Mouse (Mus musculus) small intestine, adult 2 months (tissue): ENCODE data around the gene Cnfn. TPM values are rescaled to one million over a fixed set of nuclear protein-coding genes. Genes with fewer than 3 reads are reported as not detected.

Source experiments
- H3K27ac ChIP-seq: fragments of 200-500 bp; 2 replicates; pipeline ENCODE4 v1.5.1; 2012; ENCODE audit warnings: low read depth, low read length, control low read depth, inconsistent platforms; ENCODE audit not compliant: insufficient read depth
- H3K27me3 ChIP-seq: fragments of 200-500 bp; 2 replicates; pipeline ENCODE4 v1.6.1; 2012; ENCODE audit warnings: mild to moderate bottlenecking, moderate library complexity, low read length, inconsistent platforms; ENCODE audit not compliant: control insufficient read depth, insufficient read depth
- H3K36me3 ChIP-seq: fragments of 200-500 bp; 2 replicates; pipeline ENCODE4 v1.6.1; 2012; ENCODE audit warnings: mild to moderate bottlenecking, low read length, control low read depth, inconsistent platforms; ENCODE audit not compliant: control insufficient read depth, insufficient read depth
- H3K4me1 ChIP-seq: fragments of 200-500 bp; 2 replicates; pipeline ENCODE4 v1.6.1; 2012; ENCODE audit warnings: low read length, inconsistent platforms, mixed read lengths; ENCODE audit not compliant: control insufficient read depth, insufficient read depth, insufficient read length
- H3K4me3 ChIP-seq: fragments of 200-500 bp; 2 replicates; pipeline ENCODE4 v1.5.1; 2012; ENCODE audit warnings: low read depth, mild to moderate bottlenecking, control low read depth, inconsistent platforms, low read length, moderate library complexity
- CTCF ChIP-seq: fragments of 200-500 bp; IDR thresholded peaks from 2 replicates; pipeline ENCODE4 v1.5.1; 2012; ENCODE audit warnings: low read depth, mild to moderate bottlenecking, control low read depth, inconsistent platforms, low read length, moderate library complexity, mixed read lengths; ENCODE audit not compliant: insufficient replicate concordance, insufficient read length; ENCODE audit errors: extremely low read depth
- POLR2A ChIP-seq: fragments of 200-500 bp; IDR thresholded peaks from 2 replicates; pipeline ENCODE4 v1.6.1; 2012; ENCODE audit warnings: low read depth, mild to moderate bottlenecking, control low read depth, inconsistent platforms, low read length, moderate library complexity
- WGBS: fragments of 180-500 bp; shearing (Covaris S2); methylation state at CpG from one replicate; pipeline ENCODE4 v1.1.7; 2018; 5-methylcytosine and 5-hydroxymethylcytosine counted together
- polyA plus RNA-seq: library from polyadenylated mRNA; depleted of rRNA; stranded (reverse); fragments of >200 nt; gene quantifications from 2 replicates; pipeline ENCODE4 v1.2.3, GENCODE M21; 2012

Gene Cnfn
- polyA plus RNA-seq, 1 experiment, result 0.84 TPM

DNA sequence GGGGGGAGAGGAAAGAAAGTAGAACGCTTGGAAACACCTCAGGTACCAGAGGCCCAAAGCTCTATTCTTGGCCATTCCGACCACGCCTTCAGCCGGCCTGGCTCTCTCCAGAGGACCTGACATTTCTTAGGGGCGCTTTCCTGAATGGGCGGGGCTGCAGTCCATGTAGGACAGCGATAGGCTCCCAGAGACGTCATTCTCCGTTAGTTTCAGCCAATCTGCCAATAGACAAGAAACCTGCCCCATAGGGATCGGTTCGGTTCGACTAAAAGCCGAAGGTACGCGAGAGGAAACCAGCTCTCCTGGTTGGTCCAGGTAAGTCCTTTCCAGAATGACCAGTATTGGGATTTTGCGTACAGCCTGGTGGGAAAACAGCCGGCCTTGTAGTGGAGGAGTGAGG is 7.0 kb upstream of the Cnfn start:
- Histone ChIP-seq H3K4me3 (peak overlapping the region; percentile 44), H3K27me3 (no peaks in the 10 kb centered on the region), H3K4me1 (peaks cover 11% of the 10 kb centered on the region), H3K36me3 (peaks cover 20% of the 10 kb centered on the region), H3K27ac (no peak overlapping the region)
- TF ChIP-seq POLR2A (no peak), CTCF (no peak)
- WGBS, result 10% methylated on average over 17 of the region's 17 CpGs

DNA sequence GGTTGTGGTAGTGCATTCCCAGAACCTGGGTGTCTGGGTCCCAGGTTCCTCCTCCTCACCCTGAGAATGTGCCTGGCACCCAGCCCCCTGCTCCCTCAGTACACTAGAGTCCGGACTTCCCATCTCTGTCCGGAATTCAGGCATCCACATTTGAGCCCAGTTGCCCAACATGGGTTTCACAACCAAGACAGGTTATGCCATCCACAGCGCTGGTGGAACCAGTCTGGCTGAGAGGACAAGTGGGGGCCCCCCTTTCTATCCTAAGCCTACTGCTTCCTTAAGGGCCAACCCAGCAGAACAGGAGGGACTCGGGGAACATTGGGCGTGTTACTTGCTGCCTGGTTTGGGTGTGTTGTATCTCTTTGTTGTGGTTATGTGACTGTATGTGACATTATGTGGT is 2.9 kb upstream of the Cnfn start:
- Histone ChIP-seq H3K27ac (no peak overlapping the region), H3K4me3 (no peak overlapping the region), H3K27me3 (peaks cover 19% of the 10 kb centered on the region), H3K36me3 (no peaks in the 10 kb centered on the region), H3K4me1 (peaks cover 3% of the 10 kb centered on the region)
- no peak for TF ChIP-seq POLR2A
- TF ChIP-seq CTCF, result no peak
- 68% methylated on average over 5 of the region's 5 CpGs for WGBS

GRCm38 (mm10) chr7:25368333-25368732 is 1.2 kb downstream of the Cnfn start:
- TF ChIP-seq CTCF (no peak), POLR2A (no peak)
- Histone ChIP-seq H3K4me3 (no peak overlapping the region), H3K27ac (no peak overlapping the region), H3K36me3 (peaks cover 2% of the 10 kb centered on the region; the same call in 1 of the 2 replicates), H3K27me3 (peaks cover 22% of the 10 kb centered on the region), H3K4me1 (peaks cover 3% of the 10 kb centered on the region)
- WGBS, result 24% methylated on average over 12 of the region's 12 CpGs

DNA sequence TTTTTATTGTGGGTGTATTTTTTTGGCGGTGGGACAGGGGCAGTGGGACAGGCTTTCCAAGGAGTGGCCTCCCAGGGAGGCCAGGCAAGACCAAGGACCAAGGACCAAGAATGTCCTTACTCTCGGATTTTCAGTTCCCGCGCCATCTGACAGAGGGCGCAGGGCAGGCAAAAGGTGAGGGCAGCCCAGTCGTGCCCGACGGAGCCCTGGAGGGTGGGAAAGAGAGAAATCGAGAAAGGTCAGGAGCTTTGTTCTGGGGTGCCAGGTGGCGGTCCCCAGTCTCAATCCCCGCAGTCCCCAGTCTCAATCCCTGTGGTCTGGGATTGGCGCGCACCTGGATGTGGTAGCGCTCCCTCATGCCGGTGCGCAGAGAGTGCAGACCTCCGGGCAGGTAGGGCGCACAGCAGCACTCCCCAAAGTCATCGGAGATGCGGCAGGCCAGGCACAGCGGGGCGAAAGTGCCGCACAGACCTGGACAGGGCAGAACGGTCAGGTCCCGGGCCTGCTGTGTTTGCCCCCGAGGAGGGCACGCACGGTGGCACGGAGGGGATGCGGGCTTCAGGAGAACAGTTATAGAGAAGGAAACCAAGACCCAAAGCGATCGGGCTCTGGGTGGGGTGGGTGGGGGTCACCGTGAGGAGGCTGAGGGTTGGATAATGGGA is 1.8 kb downstream of the Cnfn start:
- WGBS, result 3% methylated on average over 33 of the region's 33 CpGs
- Histone ChIP-seq H3K36me3 (peaks cover 2% of the 10 kb centered on the region; the same call in 1 of the 2 replicates), H3K4me1 (peaks cover 3% of the 10 kb centered on the region), H3K27me3 (peaks cover 22% of the 10 kb centered on the region), H3K27ac (no peak overlapping the region), H3K4me3 (peak overlapping the region; percentile 23)
- TF ChIP-seq POLR2A (no peak), CTCF (peak; percentile 55; the same call in 1 of the 2 replicates)

DNA sequence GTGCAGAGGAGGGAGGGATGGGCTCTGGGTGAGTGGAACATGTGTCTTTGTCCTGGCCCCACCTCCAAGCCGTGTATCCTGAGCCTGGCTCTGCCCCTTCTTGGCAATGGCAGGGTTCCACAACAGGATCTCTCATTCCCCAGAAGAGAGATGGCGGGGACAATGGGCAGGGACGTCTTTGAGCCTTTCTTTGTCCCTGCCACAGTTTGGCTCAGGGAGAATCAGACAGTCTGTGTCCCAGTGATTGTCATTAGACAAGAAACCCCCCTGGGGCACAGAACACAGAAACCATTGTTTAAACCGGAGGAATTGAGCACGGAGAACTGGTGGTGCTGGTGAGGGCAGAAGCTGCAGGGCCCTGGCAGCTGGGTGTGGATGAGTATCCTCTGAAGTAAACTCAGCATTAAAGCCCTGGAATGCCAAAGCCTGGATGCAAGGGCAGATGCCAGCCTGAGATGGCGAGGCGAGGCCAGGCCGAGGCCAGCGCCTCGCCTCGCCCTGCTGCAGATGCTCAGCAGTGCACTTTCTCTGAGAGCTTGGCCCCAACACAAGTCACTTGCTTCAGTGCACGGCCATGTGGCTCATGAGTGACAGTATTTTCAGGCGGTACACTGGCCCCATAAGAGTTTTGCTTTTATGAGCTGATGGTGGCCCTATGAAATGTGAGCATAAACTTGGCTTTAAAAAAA is 3.4 kb downstream of the Cnfn start:
- WGBS, result 36% methylated on average over 13 of the region's 13 CpGs
- TF ChIP-seq CTCF (no peak), POLR2A (no peak)
- H3K4me1 ChIP-seq, result peaks cover 3% of the 10 kb centered on the region

DNA sequence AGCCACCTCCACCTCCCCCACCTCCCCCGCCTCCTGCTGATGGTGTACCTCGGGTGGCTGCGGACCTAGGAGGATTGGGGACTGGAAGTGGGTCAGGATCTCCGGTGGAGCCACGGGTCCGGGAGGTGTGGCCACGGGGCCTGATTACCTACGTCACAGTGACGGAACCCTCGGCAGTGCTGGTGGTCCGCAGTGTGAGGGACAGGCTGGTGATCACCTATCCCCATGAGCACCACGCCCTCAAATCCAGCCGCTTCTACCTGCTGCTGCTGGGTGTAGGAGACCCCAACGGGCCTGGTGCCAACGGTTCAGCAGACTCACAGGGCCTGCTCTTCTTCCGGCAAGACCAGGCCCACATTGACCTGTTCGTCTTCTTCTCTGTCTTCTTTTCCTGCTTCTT is 5.9 kb downstream of the Cnfn start:
- no peak for TF ChIP-seq CTCF
- TF ChIP-seq POLR2A, result no peak
- H3K36me3 ChIP-seq, result peaks cover 4% of the 10 kb centered on the region
- H3K4me3 ChIP-seq, result no peak overlapping the region
- 94% methylated on average over 17 of the region's 17 CpGs for WGBS
- no peak overlapping the region for H3K27ac ChIP-seq
- H3K4me1 ChIP-seq, result peaks cover 3% of the 10 kb centered on the region
- H3K27me3 ChIP-seq, result peaks cover 14% of the 10 kb centered on the region

More for the DNA sequence above, 3.4 kb downstream of the Cnfn start:
- no peak overlapping the region for H3K4me3 ChIP-seq
- H3K27me3 ChIP-seq, result peaks cover 22% of the 10 kb centered on the region
- peaks cover 2% of the 10 kb centered on the region for H3K36me3 ChIP-seq
- H3K27ac ChIP-seq, result no peak overlapping the region

DNA sequence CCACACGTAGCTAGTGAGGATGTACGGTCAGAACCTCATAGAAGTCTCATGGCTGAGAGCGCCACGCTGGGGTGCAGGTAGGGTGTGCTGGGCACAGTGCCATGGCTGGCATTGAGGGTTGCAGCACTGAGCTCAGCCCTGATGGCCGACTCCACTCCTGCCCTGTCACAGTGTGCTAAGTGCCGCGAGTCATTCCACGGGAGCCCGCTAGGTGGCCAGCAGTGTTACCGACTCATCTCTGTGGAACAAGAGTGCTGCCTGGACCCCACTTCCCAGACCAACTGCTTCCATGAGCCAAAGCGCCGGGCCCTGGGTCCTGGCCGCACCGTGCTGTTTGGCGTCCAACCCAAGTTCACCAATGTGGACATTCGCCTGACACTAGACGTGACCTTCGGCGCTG is 6.4 kb downstream of the Cnfn start:
- H3K27me3 ChIP-seq, result peaks cover 10% of the 10 kb centered on the region
- TF ChIP-seq CTCF (peak; percentile 17; the same call in 1 of the 2 replicates), POLR2A (no peak)
- no peak overlapping the region for H3K4me3 ChIP-seq
- H3K27ac ChIP-seq, result no peak overlapping the region
- H3K36me3 ChIP-seq, result peaks cover 4% of the 10 kb centered on the region
- WGBS, result 86% methylated on average over 19 of the region's 19 CpGs
- H3K4me1 ChIP-seq, result peaks cover 3% of the 10 kb centered on the region
